Mouse (Mus musculus): ENCODE results near the gene Atrip. TPM values are rescaled to one million over a fixed set of nuclear protein-coding genes. Genes with fewer than 3 reads are reported as not detected.

Atrip gene
- polyA plus RNA-seq, 1 experiment from 2014 or later, result 27.3 TPM

GRCm38 (mm10) chr9:109095137-109095982 is 21.4 kb upstream of the Atrip start, which contains the start of gene Plxnb1:
TSS of gene Plxnb1 (plus strand) at chr9:109095389.
- Histone ChIP-seq H3K4me2 (ENCODE audit: low read length) (peak within 1 kb of the TSS; percentile 74), H3K9ac (ENCODE audit: low read length) (peak within 1 kb of the TSS; percentile 99), H3K4me3 (ENCODE audit: low read depth, low read length) (peak within 1 kb of the TSS; percentile 75), H3K9me3 (replicated peaks; ENCODE audit: control insufficient read depth, low read length) (no peaks in the 10 kb centered on the region), H3K4me1 (ENCODE audit: control insufficient read depth, insufficient read depth, low read length) (peaks cover 34% of the 10 kb centered on the region), H3K27ac (ENCODE audit: low read depth, low read length) (peak within 1 kb of the TSS; percentile 100), H3K36me3 (ENCODE audit: control insufficient read depth, insufficient read depth, low read length) (peaks cover 31% of the 10 kb centered on the region), H3K27me3 (replicated peaks; ENCODE audit: control insufficient read depth, insufficient read depth, low read length) (no peaks in the 10 kb centered on the region)
- DNase-seq (ENCODE audit: low spot score) (peak; percentile 92), ATAC-seq (peak; percentile 74)
- under 1% methylated on average over 85 of the region's 102 CpGs for WGBS

GRCm38 (mm10) chr9:109094553-109095136 is 20.7 kb upstream of the Atrip start:
- Histone ChIP-seq H3K36me3 (ENCODE audit: control insufficient read depth, insufficient read depth, low read length) (peaks cover 29% of the 10 kb centered on the region), H3K27me3 (replicated peaks; ENCODE audit: control insufficient read depth, insufficient read depth, low read length) (no peaks in the 10 kb centered on the region), H3K9ac (ENCODE audit: low read length) (peak overlapping the region; percentile 99), H3K4me3 (ENCODE audit: low read depth, low read length) (peak overlapping the region; percentile 75), H3K4me2 (ENCODE audit: low read length) (peak overlapping the region; percentile 74), H3K4me1 (ENCODE audit: control insufficient read depth, insufficient read depth, low read length) (peaks cover 34% of the 10 kb centered on the region), H3K9me3 (replicated peaks; ENCODE audit: control insufficient read depth, low read length) (no peaks in the 10 kb centered on the region), H3K27ac (ENCODE audit: low read depth, low read length) (peak overlapping the region; percentile 100)
- under 1% methylated on average over 21 of the region's 21 CpGs for WGBS
- no peak; the same call in 1 of the 2 replicates for ATAC-seq
- DNase-seq (ENCODE audit: low spot score), result peak; percentile 27

GRCm38 (mm10) chr9:109093786-109094552 is 20.0 kb upstream of the Atrip start:
- Histone ChIP-seq H3K4me1 (ENCODE audit: control insufficient read depth, insufficient read depth, low read length) (peaks cover 32% of the 10 kb centered on the region), H3K9me3 (replicated peaks; ENCODE audit: control insufficient read depth, low read length) (no peaks in the 10 kb centered on the region), H3K27me3 (replicated peaks; ENCODE audit: control insufficient read depth, insufficient read depth, low read length) (no peaks in the 10 kb centered on the region), H3K9ac (ENCODE audit: low read length) (peak overlapping the region; percentile 99), H3K4me2 (ENCODE audit: low read length) (peak overlapping the region; percentile 74), H3K36me3 (ENCODE audit: control insufficient read depth, insufficient read depth, low read length) (peaks cover 28% of the 10 kb centered on the region), H3K27ac (ENCODE audit: low read depth, low read length) (peak overlapping the region; percentile 100; the same call in 1 of the 2 replicates), H3K4me3 (ENCODE audit: low read depth, low read length) (peak overlapping the region; percentile 75)
- WGBS, result 12% methylated on average over 11 of the region's 11 CpGs
- DNase-seq (ENCODE audit: low spot score), result peak; percentile 33
- no peak for ATAC-seq

GRCm38 (mm10) chr9:109092799-109093198 is 18.9 kb upstream of the Atrip start:
- WGBS, result 64% methylated on average over 6 of the region's 6 CpGs
- Histone ChIP-seq H3K27me3 (replicated peaks; ENCODE audit: control insufficient read depth, insufficient read depth, low read length) (no peaks in the 10 kb centered on the region), H3K27ac (ENCODE audit: low read depth, low read length) (no peak overlapping the region), H3K4me1 (ENCODE audit: control insufficient read depth, insufficient read depth, low read length) (peaks cover 20% of the 10 kb centered on the region), H3K9ac (ENCODE audit: low read length) (no peak overlapping the region), H3K4me3 (ENCODE audit: low read depth, low read length) (no peak overlapping the region), H3K36me3 (ENCODE audit: control insufficient read depth, insufficient read depth, low read length) (peaks cover 29% of the 10 kb centered on the region), H3K9me3 (replicated peaks; ENCODE audit: control insufficient read depth, low read length) (no peaks in the 10 kb centered on the region), H3K4me2 (ENCODE audit: low read length) (no peak overlapping the region)
- ATAC-seq (no peak), DNase-seq (ENCODE audit: low spot score) (no peak)

GRCm38 (mm10) chr9:109091802-109092201 is 17.9 kb upstream of the Atrip start:
- ATAC-seq (no peak), DNase-seq (ENCODE audit: low spot score) (no peak)
- H3K27me3 ChIP-seq (replicated peaks; ENCODE audit: control insufficient read depth, insufficient read depth, low read length), result no peaks in the 10 kb centered on the region
- H3K4me1 ChIP-seq (ENCODE audit: control insufficient read depth, insufficient read depth, low read length), result peaks cover 12% of the 10 kb centered on the region
- no peak overlapping the region for H3K9ac ChIP-seq (ENCODE audit: low read length)
- 96% methylated on average over 8 of the region's 8 CpGs for WGBS
- peaks cover 29% of the 10 kb centered on the region for H3K36me3 ChIP-seq (ENCODE audit: control insufficient read depth, insufficient read depth, low read length)
- H3K4me2 ChIP-seq (ENCODE audit: low read length), result no peak overlapping the region
- H3K9me3 ChIP-seq (replicated peaks; ENCODE audit: control insufficient read depth, low read length), result no peaks in the 10 kb centered on the region
- no peak overlapping the region for H3K27ac ChIP-seq (ENCODE audit: low read depth, low read length)
- H3K4me3 ChIP-seq (ENCODE audit: low read depth, low read length), result no peak overlapping the region

- Histone ChIP-seq H3K9me3 (replicated peaks; ENCODE audit: control insufficient read depth, low read length) (no peaks in the 10 kb centered on the region), H3K27ac (ENCODE audit: low read depth, low read length) (no peak overlapping the region), H3K9ac (ENCODE audit: low read length) (no peak overlapping the region; the same call in 1 of the 2 replicates), H3K27me3 (replicated peaks; ENCODE audit: control insufficient read depth, insufficient read depth, low read length) (no peaks in the 10 kb centered on the region), H3K4me3 (ENCODE audit: low read depth, low read length) (no peak overlapping the region), H3K4me1 (ENCODE audit: control insufficient read depth, insufficient read depth, low read length) (peaks cover 12% of the 10 kb centered on the region), H3K36me3 (ENCODE audit: control insufficient read depth, insufficient read depth, low read length) (peaks cover 29% of the 10 kb centered on the region), H3K4me2 (ENCODE audit: low read length) (no peak overlapping the region)
- 12% methylated on average over 15 of the region's 15 CpGs for WGBS
- ATAC-seq, result no peak
- DNase-seq (ENCODE audit: low spot score), result peak; percentile 43
Observed at GRCm38 (mm10) chr9:109090446-109090845, 16.5 kb upstream of the Atrip start.

GRCm38 (mm10) chr9:109087987-109088386 is 14.1 kb upstream of the Atrip start:
- WGBS, result 9% methylated on average over 5 of the region's 5 CpGs
- no peak for ATAC-seq
- H3K4me2 ChIP-seq (ENCODE audit: low read length), result no peak overlapping the region
- peak; percentile 76 for DNase-seq (ENCODE audit: low spot score)
- H3K9me3 ChIP-seq (replicated peaks; ENCODE audit: control insufficient read depth, low read length), result no peaks in the 10 kb centered on the region
- H3K4me3 ChIP-seq (ENCODE audit: low read depth, low read length), result no peak overlapping the region
- peaks cover 27% of the 10 kb centered on the region for H3K36me3 ChIP-seq (ENCODE audit: control insufficient read depth, insufficient read depth, low read length)
- peaks cover 3% of the 10 kb centered on the region for H3K4me1 ChIP-seq (ENCODE audit: control insufficient read depth, insufficient read depth, low read length)
- no peak overlapping the region for H3K27ac ChIP-seq (ENCODE audit: low read depth, low read length)
- H3K9ac ChIP-seq (ENCODE audit: low read length), result no peak overlapping the region
- no peaks in the 10 kb centered on the region for H3K27me3 ChIP-seq (replicated peaks; ENCODE audit: control insufficient read depth, insufficient read depth, low read length)

GRCm38 (mm10) chr9:109084922-109085321 is 11.0 kb upstream of the Atrip start:
- WGBS, result 7% methylated on average over 2 of the region's 2 CpGs
- no peaks in the 10 kb centered on the region for H3K27me3 ChIP-seq (replicated peaks; ENCODE audit: control insufficient read depth, insufficient read depth, low read length)
- no peak overlapping the region for H3K9ac ChIP-seq (ENCODE audit: low read length)
- no peak overlapping the region for H3K4me2 ChIP-seq (ENCODE audit: low read length)
- peaks cover 12% of the 10 kb centered on the region for H3K4me1 ChIP-seq (ENCODE audit: control insufficient read depth, insufficient read depth, low read length)
- peaks cover 18% of the 10 kb centered on the region for H3K36me3 ChIP-seq (ENCODE audit: control insufficient read depth, insufficient read depth, low read length)
- peak; percentile 61 for DNase-seq (ENCODE audit: low spot score)
- no peaks in the 10 kb centered on the region for H3K9me3 ChIP-seq (replicated peaks; ENCODE audit: control insufficient read depth, low read length)
- H3K4me3 ChIP-seq (ENCODE audit: low read depth, low read length), result no peak overlapping the region
- no peak overlapping the region for H3K27ac ChIP-seq (ENCODE audit: low read depth, low read length)
- ATAC-seq, result no peak
